Mouse (Mus musculus) heart, adult 2 months (tissue): ENCODE data around the gene Ckmt1.

ENCODE experiments used
- CTCF ChIP-seq: fragments of 200-600 bp; IDR thresholded peaks from 2 replicates; pipeline ENCODE4 v1.8.1; 2022; ENCODE audit warnings: antibody characterized with exemption, mild to moderate bottlenecking, moderate library complexity
- EP300 ChIP-seq: fragments of 200-500 bp; IDR thresholded peaks from 2 replicates; pipeline ENCODE4 v1.6.1; 2011; ENCODE audit warnings: low read depth, low read length, control low read depth; ENCODE audit not compliant: insufficient read depth
- POLR2A ChIP-seq: fragments of 200-500 bp; IDR thresholded peaks from 2 replicates; pipeline ENCODE4 v1.6.1; 2011; ENCODE audit warnings: mild to moderate bottlenecking, low read depth, low read length, control low read depth; ENCODE audit not compliant: insufficient read depth

DNA sequence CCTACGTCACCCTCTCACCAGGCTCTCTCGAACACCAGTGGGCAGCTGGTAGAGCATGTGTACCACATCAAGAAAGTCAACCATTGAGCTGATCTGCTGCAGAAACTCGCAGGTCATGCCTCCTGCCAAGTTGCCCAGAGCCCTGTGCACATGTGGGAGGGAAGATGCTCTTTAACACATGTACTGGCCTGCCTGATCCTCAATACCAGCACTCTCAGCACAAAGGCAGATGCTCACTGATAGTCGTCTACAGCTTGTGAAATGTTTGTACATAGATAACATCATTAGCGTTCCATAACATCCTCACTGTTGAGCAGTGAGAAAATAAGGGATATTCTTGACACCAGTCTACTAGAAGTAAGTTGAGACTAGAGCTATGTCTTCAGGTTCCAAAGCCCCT lies 13.4 kb downstream of the Ckmt1 start:
- TF ChIP-seq POLR2A (no peak), CTCF (no peak), EP300 (no peak)
